Mouse (Mus musculus) retina, adult 2 months (tissue): ENCODE measurements around the gene Gsdma2.

Experiments used
- DNase-seq: peaks from one replicate; pipeline ENCODE4 v3.0.0-alpha.2; 2012; ENCODE audit warnings: low read depth, low spot score

Gsdma2 gene

GRCm38 (mm10) chr11:98699911-98700310 lies 53.4 kb downstream of the Gsdma2 start:
- no peak for DNase-seq

DNA sequence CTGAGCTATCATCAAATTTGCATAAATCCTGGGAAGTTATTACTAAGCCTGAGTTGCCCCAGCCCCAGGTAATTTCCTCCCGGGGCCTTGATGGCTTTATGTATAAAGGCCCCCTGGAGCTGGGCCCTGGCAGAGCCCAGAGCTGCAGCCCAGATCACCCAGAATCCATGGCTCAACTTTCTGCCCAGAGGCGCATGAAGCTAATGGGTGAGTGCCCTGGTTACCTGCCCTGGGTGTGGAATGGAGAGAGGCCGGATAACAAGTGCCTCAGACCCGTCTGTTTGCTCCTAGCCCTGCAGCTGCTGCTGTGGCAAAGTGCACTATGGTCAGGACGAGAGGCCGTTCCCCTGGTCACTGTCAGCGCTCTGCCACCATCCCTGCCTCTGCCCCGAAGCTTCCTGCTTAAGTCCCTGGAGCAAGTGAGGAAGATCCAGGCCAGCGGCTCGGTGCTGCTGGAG lies 54.7 kb downstream of the Gsdma2 start, which contains the start of gene Csf3:
Csf3 (plus strand) TSS at position 51 of the 458 bp plus-strand sequence.
- DNase-seq, result no peak

DNA sequence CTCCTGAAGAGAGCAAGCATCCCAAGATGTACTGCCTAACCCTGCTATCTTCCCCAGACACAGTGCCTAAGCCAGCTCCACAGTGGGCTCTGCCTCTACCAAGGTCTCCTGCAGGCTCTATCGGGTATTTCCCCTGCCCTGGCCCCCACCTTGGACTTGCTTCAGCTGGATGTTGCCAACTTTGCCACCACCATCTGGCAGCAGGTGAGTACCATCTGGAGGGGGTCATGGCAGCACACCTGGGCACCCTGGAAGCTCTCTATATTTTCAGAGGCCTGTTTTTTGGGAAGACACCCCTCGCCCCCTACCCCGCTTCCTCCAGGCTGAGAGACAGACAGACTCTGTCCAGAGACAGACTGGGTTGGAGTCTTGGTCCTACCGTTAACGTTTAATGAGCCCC lies 55.8 kb downstream of the Gsdma2 start:
- no peak for DNase-seq

DNA sequence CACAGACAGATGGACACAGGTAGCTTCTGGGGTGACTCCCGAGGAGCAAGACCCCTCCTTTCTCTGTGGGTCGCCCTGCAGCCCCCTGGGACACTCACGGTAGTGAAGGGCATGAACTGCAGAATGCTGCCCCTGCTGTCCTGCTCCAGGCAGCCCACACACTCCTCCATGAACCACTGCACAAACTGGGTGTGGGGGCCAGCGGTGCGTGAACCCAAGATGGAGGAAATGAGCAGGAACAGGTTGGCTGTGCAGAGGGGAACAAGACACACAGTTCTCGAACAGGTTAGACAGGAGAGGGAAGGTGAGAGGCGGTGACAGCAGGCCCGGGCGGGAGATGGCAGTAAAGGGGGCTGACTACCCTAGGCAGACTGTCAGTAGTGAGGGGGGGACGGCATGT lies 58.5 kb downstream of the Gsdma2 start:
- no peak for DNase-seq
